Mouse (Mus musculus) layer of hippocampus, postnatal 10 days (tissue): Measurements from ENCODE around the gene Vmn1r129. TPM values are rescaled to one million over a fixed set of nuclear protein-coding genes. Genes with fewer than 3 reads are reported as not detected.
"Not testable (repeated sequence)": the region's sequence is repeated elsewhere in the genome, so short reads cannot be mapped to it uniquely, and the experiment has no call there.

ENCODE experiments used
- DNase-seq, 2 experiments: peaks; one replicate each; pipeline ENCODE4 v3.0.0; 2021; ENCODE audit warnings: low spot score in 2 of 2
- long read RNA-seq: library from polyadenylated mRNA; stranded (forward); transcript quantifications from one replicate; pipeline ENCODE4 v2.0.0, GENCODE M21; 2023
- total RNA-seq, 2 experiments: library from RNA; stranded (reverse); gene quantifications; 2 replicates each; pipeline ENCODE4 v1.2.3; 2021

The Vmn1r129 gene
- total RNA-seq: not detected
- long read RNA-seq: 0 reads

DNA sequence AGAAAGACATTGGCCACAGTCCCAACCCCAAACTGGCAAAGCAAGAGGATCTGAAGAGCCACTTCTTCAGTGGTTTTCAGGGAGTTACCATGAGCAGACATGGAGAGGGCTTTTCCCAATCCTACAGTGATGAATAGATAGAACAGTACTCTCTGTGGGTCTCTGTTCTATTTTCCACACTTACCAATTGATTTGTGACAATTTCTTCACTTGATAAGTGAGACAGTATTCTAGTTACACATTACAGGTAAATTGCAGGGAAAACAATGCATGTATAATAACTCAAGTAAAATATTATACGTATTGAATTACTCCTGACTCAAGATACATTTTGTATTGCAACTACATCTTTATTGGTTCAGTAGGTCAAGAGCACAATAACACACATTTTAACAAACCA lies at the start of gene Vmn1r129:
Gene Vmn1r129, minus strand, starts transcription at position 101 of the 400 bp plus-strand sequence.
- DNase-seq: not testable (repeated sequence)

DNA sequence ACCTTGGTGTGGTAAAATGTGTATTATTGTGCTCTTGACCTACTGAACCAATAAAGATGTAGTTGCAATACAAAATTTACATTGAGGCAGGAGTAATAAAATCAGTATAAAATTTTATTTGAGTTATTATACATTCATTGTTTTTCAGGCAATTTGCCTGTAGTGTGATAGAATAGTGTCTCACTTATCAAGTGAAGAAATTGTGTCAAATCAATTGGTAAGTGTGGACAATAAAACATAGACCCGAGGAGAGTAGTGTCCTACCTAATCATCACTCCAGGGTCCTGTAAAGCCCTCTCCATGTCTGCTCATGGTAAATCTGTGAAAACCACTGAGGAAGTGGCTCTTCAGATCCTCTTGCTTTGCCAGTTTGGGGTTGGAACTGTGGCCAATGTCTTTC lies 12.0 kb downstream of the Vmn1r129 start, which contains the start of gene Vmn1r128:
Gene Vmn1r128, plus strand, starts transcription at position 301 of the 400 bp plus-strand sequence.
- not testable (repeated sequence) for DNase-seq

GRCm38 (mm10) chr7:21319761-21320160 lies 41.3 kb downstream of the Vmn1r129 start, which contains the start of gene Vmn1r127:
Gene Vmn1r127, minus strand, starts transcription at chr7:21319861.
- DNase-seq: not testable (repeated sequence)

Other genes with a start within 250 kb of the Vmn1r129 start
- gene Vmn1r122, start 227.2 kb downstream of the Vmn1r129 start, total RNA-seq: not detected
- not detected for gene Vmn1r123, start 199.1 kb downstream of the Vmn1r129 start, total RNA-seq
- gene Gm5157, start 170.9 kb downstream of the Vmn1r129 start, total RNA-seq: not detected
- not detected for gene Vmn1r124, start 100.7 kb downstream of the Vmn1r129 start, total RNA-seq
- not detected for gene Vmn1r125, start 89.1 kb downstream of the Vmn1r129 start, total RNA-seq
- not detected for gene Vmn1r126, start 59.8 kb downstream of the Vmn1r129 start, total RNA-seq
- not detected for gene Vmn1r127, start 41.4 kb downstream of the Vmn1r129 start, total RNA-seq
- not detected for gene Vmn1r128, start 11.9 kb downstream of the Vmn1r129 start, total RNA-seq
- gene Gm6882, start 71.5 kb upstream of the Vmn1r129 start, total RNA-seq: not detected
- gene Vmn1r130, start 150.5 kb upstream of the Vmn1r129 start, total RNA-seq: not detected
- not detected for gene Vmn1r131, start 184.8 kb upstream of the Vmn1r129 start, total RNA-seq